Mouse (Mus musculus): ENCODE measurements around the gene Ftsj1. TPM values are rescaled to one million over a fixed set of nuclear protein-coding genes. Genes with fewer than 3 reads are reported as not detected.

Gene Ftsj1
- polyA plus RNA-seq, 2 experiments, result 40.3 to 44.7 TPM

GRCm38 (mm10) chrX:8219651-8220050 lies 32.6 kb downstream of the Ftsj1 start:
- ATAC-seq (ENCODE audit: low FRiP score, low read depth), result no peak
- no peak for TF ChIP-seq POLR2A (IDR thresholded peaks at IDR 0.05; ENCODE audit: borderline replicate concordance, extremely low read depth, insufficient read depth, insufficient read length)
- Histone ChIP-seq H3K4me2 (replicated peaks; ENCODE audit: low read depth, low read length, severe bottlenecking) (no peak overlapping the region), H3K9me3 (ENCODE audit: control insufficient read depth, low read length) (no peaks in the 10 kb centered on the region), H3K36me3 (ENCODE audit: control insufficient read depth, insufficient read depth, low read length) (no peaks in the 10 kb centered on the region), H3K9ac (ENCODE audit: low read depth, low read length, severe bottlenecking) (no peak overlapping the region), H3K4me3 (replicated peaks; ENCODE audit: low read length) (no peak overlapping the region), H3K27me3 (ENCODE audit: control insufficient read depth, insufficient read depth, low read length) (no peaks in the 10 kb centered on the region), H3K27ac (replicated peaks; ENCODE audit: low read depth, low read length) (no peak overlapping the region), H3K4me1 (ENCODE audit: control insufficient read depth, insufficient read depth, low read length) (no peaks in the 10 kb centered on the region)
- DNase-seq (ENCODE audit: low spot score), result no peak
- 29% methylated on average over 8 of the region's 8 CpGs for WGBS

- no peak overlapping the region for H3K27ac ChIP-seq (replicated peaks; ENCODE audit: low read depth, low read length)
- H3K36me3 ChIP-seq (ENCODE audit: control insufficient read depth, insufficient read depth, low read length), result no peaks in the 10 kb centered on the region
- H3K9me3 ChIP-seq (ENCODE audit: control insufficient read depth, low read length), result no peaks in the 10 kb centered on the region
- H3K9ac ChIP-seq (ENCODE audit: low read depth, low read length, severe bottlenecking), result no peak overlapping the region
- H3K4me3 ChIP-seq (replicated peaks; ENCODE audit: low read length), result no peak overlapping the region
- ATAC-seq (ENCODE audit: low FRiP score, low read depth) (no peak), DNase-seq (ENCODE audit: low spot score) (no peak)
- no peak overlapping the region for H3K4me2 ChIP-seq (replicated peaks; ENCODE audit: low read depth, low read length, severe bottlenecking)
- no peaks in the 10 kb centered on the region for H3K27me3 ChIP-seq (ENCODE audit: control insufficient read depth, insufficient read depth, low read length)
- H3K4me1 ChIP-seq (ENCODE audit: control insufficient read depth, insufficient read depth, low read length), result no peaks in the 10 kb centered on the region
- no peak for TF ChIP-seq POLR2A (IDR thresholded peaks at IDR 0.05; ENCODE audit: borderline replicate concordance, extremely low read depth, insufficient read depth, insufficient read length)
- 50% methylated on average over 2 of the region's 2 CpGs for WGBS
Measured at GRCm38 (mm10) chrX:8218114-8218513, 34.1 kb downstream of the Ftsj1 start.

GRCm38 (mm10) chrX:8217383-8217782 lies 34.8 kb downstream of the Ftsj1 start:
- 38% methylated on average over 6 of the region's 6 CpGs for WGBS
- no peaks in the 10 kb centered on the region for H3K36me3 ChIP-seq (ENCODE audit: control insufficient read depth, insufficient read depth, low read length)

GRCm38 (mm10) chrX:8211490-8212207 lies 40.6 kb downstream of the Ftsj1 start:
- no peaks in the 10 kb centered on the region for H3K27me3 ChIP-seq (ENCODE audit: control insufficient read depth, insufficient read depth, low read length)
- 78% methylated on average over 7 of the region's 7 CpGs for WGBS
- no peak for DNase-seq (ENCODE audit: low spot score)

More at GRCm38 (mm10) chrX:8217383-8217782, 34.8 kb downstream of the Ftsj1 start:
- H3K4me2 ChIP-seq (replicated peaks; ENCODE audit: low read depth, low read length, severe bottlenecking), result no peak overlapping the region
- H3K27me3 ChIP-seq (ENCODE audit: control insufficient read depth, insufficient read depth, low read length), result no peaks in the 10 kb centered on the region
- ATAC-seq (ENCODE audit: low FRiP score, low read depth), result no peak
- no peak overlapping the region for H3K4me3 ChIP-seq (replicated peaks; ENCODE audit: low read length)
- no peak for DNase-seq (ENCODE audit: low spot score)
- no peaks in the 10 kb centered on the region for H3K9me3 ChIP-seq (ENCODE audit: control insufficient read depth, low read length)
- TF ChIP-seq POLR2A (IDR thresholded peaks at IDR 0.05; ENCODE audit: borderline replicate concordance, extremely low read depth, insufficient read depth, insufficient read length), result no peak
- H3K4me1 ChIP-seq (ENCODE audit: control insufficient read depth, insufficient read depth, low read length), result no peaks in the 10 kb centered on the region
- no peak overlapping the region for H3K9ac ChIP-seq (ENCODE audit: low read depth, low read length, severe bottlenecking)
- H3K27ac ChIP-seq (replicated peaks; ENCODE audit: low read depth, low read length), result no peak overlapping the region

GRCm38 (mm10) chrX:8209720-8210119 lies 42.5 kb downstream of the Ftsj1 start:
- no peak overlapping the region for H3K4me3 ChIP-seq (replicated peaks; ENCODE audit: low read length)
- 81% methylated on average over 2 of the region's 2 CpGs for WGBS
- TF ChIP-seq POLR2A (IDR thresholded peaks at IDR 0.05; ENCODE audit: borderline replicate concordance, extremely low read depth, insufficient read depth, insufficient read length), result no peak
- no peak overlapping the region for H3K27ac ChIP-seq (replicated peaks; ENCODE audit: low read depth, low read length)
- H3K4me2 ChIP-seq (replicated peaks; ENCODE audit: low read depth, low read length, severe bottlenecking), result no peak overlapping the region
- H3K4me1 ChIP-seq (ENCODE audit: control insufficient read depth, insufficient read depth, low read length), result 0 out of 2 replicates have a peak, but pooled peaks cover 2% of the 10 kb centered on the region
- no peaks in the 10 kb centered on the region for H3K9me3 ChIP-seq (ENCODE audit: control insufficient read depth, low read length)
- H3K36me3 ChIP-seq (ENCODE audit: control insufficient read depth, insufficient read depth, low read length), result no peaks in the 10 kb centered on the region
- DNase-seq (ENCODE audit: low spot score), result no peak
- H3K9ac ChIP-seq (ENCODE audit: low read depth, low read length, severe bottlenecking), result no peak overlapping the region
- H3K27me3 ChIP-seq (ENCODE audit: control insufficient read depth, insufficient read depth, low read length), result no peaks in the 10 kb centered on the region
- no peak for ATAC-seq (ENCODE audit: low FRiP score, low read depth)

More at GRCm38 (mm10) chrX:8211490-8212207, 40.6 kb downstream of the Ftsj1 start:
- TF ChIP-seq POLR2A (IDR thresholded peaks at IDR 0.05; ENCODE audit: borderline replicate concordance, extremely low read depth, insufficient read depth, insufficient read length), result no peak
- Histone ChIP-seq H3K36me3 (ENCODE audit: control insufficient read depth, insufficient read depth, low read length) (no peaks in the 10 kb centered on the region), H3K27ac (replicated peaks; ENCODE audit: low read depth, low read length) (no peak overlapping the region), H3K4me2 (replicated peaks; ENCODE audit: low read depth, low read length, severe bottlenecking) (no peak overlapping the region), H3K9me3 (ENCODE audit: control insufficient read depth, low read length) (no peaks in the 10 kb centered on the region), H3K4me1 (ENCODE audit: control insufficient read depth, insufficient read depth, low read length) (no peaks in the 10 kb centered on the region), H3K4me3 (replicated peaks; ENCODE audit: low read length) (no peak overlapping the region), H3K9ac (ENCODE audit: low read depth, low read length, severe bottlenecking) (no peak overlapping the region)
- ATAC-seq (ENCODE audit: low FRiP score, low read depth), result no peak

All from limb, embryonic 14.5 days (tissue).